Mouse (Mus musculus) liver, embryonic 11.5 days (tissue): ENCODE measurements at regions not wholly inside any gene's neighbourhood (a gene's known extent, or its start where the extent isn't known, plus 50 kb on each side); places are given as distances from the start of the nearest gene placed in this dataset.

Source experiments
- ATAC-seq: fragments of 200-750 bp; cut with Nextera tagmentation; replicated peaks from 2 replicates; pipeline ENCODE4 v1.8.0; 2017; ENCODE audit warnings: moderate number of reproducible peaks, mild to moderate bottlenecking, moderate TSS enrichment, moderate library complexity; ENCODE audit not compliant: low FRiP score
- DNase-seq: peaks from one replicate; pipeline ENCODE4 v3.0.0-alpha.2; 2017; ENCODE audit warnings: low spot score
- H3K27ac ChIP-seq: fragments of 300-500 bp; sonication (generic); 2 replicates; pipeline ENCODE4 v1.5.1; 2014; ENCODE audit warnings: mild to moderate bottlenecking, low read depth, low read length, control low read depth
- H3K27me3 ChIP-seq: fragments of 300-500 bp; sonication (generic); replicated peaks from 2 replicates; pipeline ENCODE4 v1.6.1; 2014; ENCODE audit warnings: low read length, mixed read lengths; ENCODE audit not compliant: control insufficient read depth, insufficient read depth
- H3K36me3 ChIP-seq: fragments of 300-500 bp; sonication (generic); 2 replicates; pipeline ENCODE4 v1.6.1; 2014; ENCODE audit warnings: mild to moderate bottlenecking, low read length, moderate library complexity, mixed read lengths; ENCODE audit not compliant: control insufficient read depth, insufficient read depth
- H3K4me1 ChIP-seq: fragments of 300-500 bp; sonication (generic); replicated peaks from 2 replicates; pipeline ENCODE4 v1.6.1; 2014; ENCODE audit warnings: low read length, mixed read lengths; ENCODE audit not compliant: control insufficient read depth, insufficient read depth
- H3K4me2 ChIP-seq: fragments of 300-500 bp; sonication (generic); 2 replicates; pipeline ENCODE4 v1.6.1; 2014; ENCODE audit warnings: mild to moderate bottlenecking, control low read depth, moderate library complexity
- H3K4me3 ChIP-seq: fragments of 300-500 bp; sonication (generic); 2 replicates; pipeline ENCODE4 v1.5.1; 2014; ENCODE audit warnings: low read depth, low read length, control low read depth
- H3K9ac ChIP-seq: fragments of 300-500 bp; sonication (generic); 2 replicates; pipeline ENCODE4 v1.6.1; 2014; ENCODE audit warnings: low read depth, low read length, control low read depth
- H3K9me3 ChIP-seq: fragments of 300-500 bp; sonication (generic); 2 replicates; pipeline ENCODE4 v1.6.1; 2016; ENCODE audit warnings: low read length, inconsistent platforms, mixed read lengths; ENCODE audit not compliant: control insufficient read depth
- WGBS: fragments of 180-500 bp; shearing (Covaris S2); extraction: QIAGEN DNeasy Blood & Tissue Kit; methylation state at CpG from one replicate; pipeline ENCODE4 v1.1.7; 2014; 5-methylcytosine and 5-hydroxymethylcytosine counted together

- H3K4me1 ChIP-seq: no peaks in the 10 kb centered on the region
- H3K9me3 ChIP-seq: no peaks in the 10 kb centered on the region
- H3K27me3 ChIP-seq: no peaks in the 10 kb centered on the region
- no peak overlapping the region for H3K27ac ChIP-seq
- H3K36me3 ChIP-seq: no peaks in the 10 kb centered on the region
- H3K4me2 ChIP-seq: no peak overlapping the region
- ATAC-seq (no peak), DNase-seq (no peak)
- H3K4me3 ChIP-seq: no peak overlapping the region
- H3K9ac ChIP-seq: no peak overlapping the region
- WGBS: 83% methylated on average over 4 of the region's 4 CpGs
Observed at GRCm38 (mm10) chr4:98238075-98238474, 145.0 kb downstream of the Tm2d1 start.

GRCm38 (mm10) chr4:98237475-98237874 lies 145.6 kb downstream of the Tm2d1 start:
- Histone ChIP-seq H3K4me1 (no peaks in the 10 kb centered on the region), H3K9ac (no peak overlapping the region), H3K4me2 (no peak overlapping the region), H3K27me3 (no peaks in the 10 kb centered on the region), H3K4me3 (no peak overlapping the region), H3K9me3 (no peaks in the 10 kb centered on the region), H3K36me3 (no peaks in the 10 kb centered on the region), H3K27ac (no peak overlapping the region)
- WGBS: 81% methylated on average over 9 of the region's 9 CpGs
- ATAC-seq (no peak), DNase-seq (no peak)

GRCm38 (mm10) chr4:98236006-98236783 lies 146.9 kb downstream of the Tm2d1 start:
- 59% methylated on average over 12 of the region's 12 CpGs for WGBS
- no peaks in the 10 kb centered on the region for H3K9me3 ChIP-seq
- no peaks in the 10 kb centered on the region for H3K36me3 ChIP-seq
- H3K27me3 ChIP-seq: no peaks in the 10 kb centered on the region
- H3K9ac ChIP-seq: no peak overlapping the region
- no peak overlapping the region for H3K4me2 ChIP-seq
- DNase-seq (no peak), ATAC-seq (no peak)
- H3K4me3 ChIP-seq: no peak overlapping the region
- H3K4me1 ChIP-seq: no peaks in the 10 kb centered on the region
- no peak overlapping the region for H3K27ac ChIP-seq

- H3K4me2 ChIP-seq: no peak overlapping the region
- H3K9ac ChIP-seq: no peak overlapping the region
- no peak overlapping the region for H3K4me3 ChIP-seq
- no peak overlapping the region for H3K27ac ChIP-seq
- ATAC-seq (no peak), DNase-seq (no peak)
- no peaks in the 10 kb centered on the region for H3K36me3 ChIP-seq
- H3K9me3 ChIP-seq: no peaks in the 10 kb centered on the region
- no peaks in the 10 kb centered on the region for H3K27me3 ChIP-seq
- no peaks in the 10 kb centered on the region for H3K4me1 ChIP-seq
- 77% methylated on average over 4 of the region's 4 CpGs for WGBS
Observed at GRCm38 (mm10) chr4:98228193-98228592, 154.9 kb downstream of the Tm2d1 start.

GRCm38 (mm10) chr4:98224366-98224765 lies 158.7 kb downstream of the Tm2d1 start:
- Histone ChIP-seq H3K9ac (no peak overlapping the region), H3K4me3 (no peak overlapping the region), H3K4me1 (no peaks in the 10 kb centered on the region), H3K27me3 (no peaks in the 10 kb centered on the region), H3K27ac (no peak overlapping the region), H3K36me3 (no peaks in the 10 kb centered on the region), H3K9me3 (no peaks in the 10 kb centered on the region), H3K4me2 (no peak overlapping the region)
- no peak for DNase-seq
- ATAC-seq: no peak
- 86% methylated on average over 7 of the region's 7 CpGs for WGBS

- 71% methylated on average over 8 of the region's 8 CpGs for WGBS
Observed at GRCm38 (mm10) chr4:98223429-98223828, 159.7 kb downstream of the Tm2d1 start.

GRCm38 (mm10) chr4:98221566-98221965 lies 161.5 kb downstream of the Tm2d1 start:
- Histone ChIP-seq H3K9me3 (no peaks in the 10 kb centered on the region), H3K9ac (no peak overlapping the region), H3K27me3 (no peaks in the 10 kb centered on the region), H3K27ac (no peak overlapping the region), H3K4me3 (no peak overlapping the region), H3K4me1 (no peaks in the 10 kb centered on the region), H3K4me2 (no peak overlapping the region), H3K36me3 (no peaks in the 10 kb centered on the region)
- ATAC-seq (no peak), DNase-seq (no peak)
- WGBS: 67% methylated on average over 4 of the region's 4 CpGs

More at GRCm38 (mm10) chr4:98223429-98223828, 159.7 kb downstream of the Tm2d1 start:
- Histone ChIP-seq H3K36me3 (no peaks in the 10 kb centered on the region), H3K9ac (no peak overlapping the region), H3K4me1 (no peaks in the 10 kb centered on the region), H3K4me2 (no peak overlapping the region), H3K27ac (no peak overlapping the region), H3K9me3 (no peaks in the 10 kb centered on the region), H3K27me3 (no peaks in the 10 kb centered on the region), H3K4me3 (no peak overlapping the region)
- no peak for ATAC-seq
- DNase-seq: no peak

GRCm38 (mm10) chr4:98215218-98215617 lies 167.9 kb downstream of the Tm2d1 start:
- no peak overlapping the region for H3K27ac ChIP-seq
- no peak overlapping the region for H3K9ac ChIP-seq
- H3K4me2 ChIP-seq: no peak overlapping the region
- 82% methylated on average over 5 of the region's 5 CpGs for WGBS
- H3K4me1 ChIP-seq: no peaks in the 10 kb centered on the region
- DNase-seq (no peak), ATAC-seq (no peak)
- no peak overlapping the region for H3K4me3 ChIP-seq
- no peaks in the 10 kb centered on the region for H3K27me3 ChIP-seq
- no peaks in the 10 kb centered on the region for H3K9me3 ChIP-seq
- no peaks in the 10 kb centered on the region for H3K36me3 ChIP-seq

GRCm38 (mm10) chr4:98207446-98207845 lies 175.7 kb downstream of the Tm2d1 start:
- no peak overlapping the region for H3K4me3 ChIP-seq
- H3K27ac ChIP-seq: no peak overlapping the region
- no peaks in the 10 kb centered on the region for H3K4me1 ChIP-seq
- no peaks in the 10 kb centered on the region for H3K36me3 ChIP-seq
- WGBS: 89% methylated on average over 8 of the region's 8 CpGs
- ATAC-seq (no peak), DNase-seq (no peak)
- no peak overlapping the region for H3K4me2 ChIP-seq
- no peaks in the 10 kb centered on the region for H3K27me3 ChIP-seq
- H3K9ac ChIP-seq: no peak overlapping the region
- no peaks in the 10 kb centered on the region for H3K9me3 ChIP-seq
